Mouse (Mus musculus) small intestine, adult 2 months (tissue): ENCODE results near the gene Hdac2.

ENCODE experiments used
- CTCF ChIP-seq: fragments of 200-500 bp; IDR thresholded peaks from 2 replicates; pipeline ENCODE4 v1.5.1; 2012; ENCODE audit warnings: low read depth, mild to moderate bottlenecking, control low read depth, inconsistent platforms, low read length, moderate library complexity, mixed read lengths; ENCODE audit not compliant: insufficient replicate concordance, insufficient read length; ENCODE audit errors: extremely low read depth
- POLR2A ChIP-seq: fragments of 200-500 bp; IDR thresholded peaks from 2 replicates; pipeline ENCODE4 v1.6.1; 2012; ENCODE audit warnings: low read depth, mild to moderate bottlenecking, control low read depth, inconsistent platforms, low read length, moderate library complexity

- no peak for TF ChIP-seq CTCF
- no peak for TF ChIP-seq POLR2A
These were observed 17.8 kb downstream of the Hdac2 start for GRCm38 (mm10) chr10:36992149-36992548.
